Mouse (Mus musculus) ES-Bruce4 (cell line): ENCODE measurements at regions not wholly inside any gene's neighbourhood (a gene's known extent, or its start where the extent isn't known, plus 50 kb on each side); places are given as distances from the start of the nearest gene placed in this dataset.

ENCODE experiments used
- CTCF ChIP-seq: IDR thresholded peaks from one replicate; pipeline ENCODE4 v1.8.1; 2011; ENCODE audit warnings: low read depth, low read length
- EP300 ChIP-seq: IDR thresholded peaks from 2 replicates; pipeline ENCODE4 v1.6.1; 2011; ENCODE audit warnings: low read depth, low read length; ENCODE audit not compliant: insufficient read depth
- POLR2A ChIP-seq: IDR thresholded peaks from one replicate; pipeline ENCODE4 v1.8.1; 2011; ENCODE audit warnings: low read length; ENCODE audit not compliant: insufficient read depth

DNA sequence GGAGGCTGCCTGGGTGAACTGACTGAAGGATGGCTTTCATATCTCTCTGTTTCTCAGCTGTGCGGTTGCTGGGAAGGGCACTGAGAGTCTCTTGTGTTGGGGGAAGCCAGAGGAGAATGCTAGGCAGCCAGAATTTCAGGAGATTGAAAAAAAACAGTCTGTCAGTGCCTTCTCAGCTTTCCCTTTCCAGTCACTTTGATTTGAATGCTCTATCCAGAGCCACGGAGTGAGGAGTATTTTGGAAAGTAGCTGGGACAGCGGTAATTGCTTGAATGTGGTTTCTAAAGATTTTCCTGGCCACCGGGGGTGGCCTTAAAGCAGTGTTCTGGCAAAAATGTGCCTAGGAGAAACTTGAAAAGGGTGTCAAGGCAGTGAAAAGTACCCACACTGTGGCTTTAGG lies 142.4 kb downstream of the Enc1 start:
- TF ChIP-seq CTCF (no peak), POLR2A (no peak), EP300 (no peak)
